Mouse (Mus musculus) ES-E14 (cell line): ENCODE data around the gene Arhgap28. TPM values are rescaled to one million over a fixed set of nuclear protein-coding genes. Genes with fewer than 3 reads are reported as not detected.

Experiments
- DNase-seq: peaks from one replicate; pipeline ENCODE4 v3.0.0-alpha.2; 2013; ENCODE audit warnings: low read depth, low spot score
- H3K27ac ChIP-seq: 2 replicates; pipeline ENCODE4 v1.5.1; 2012; ENCODE audit warnings: low read depth, mild to moderate bottlenecking, low read length, moderate library complexity, mixed read lengths; ENCODE audit not compliant: poor library complexity, insufficient read depth, severe bottlenecking
- H3K36me3 ChIP-seq: 2 replicates; pipeline ENCODE4 v1.6.1; 2012; ENCODE audit warnings: mild to moderate bottlenecking, low read length, moderate library complexity, mixed read lengths; ENCODE audit not compliant: control insufficient read depth, poor library complexity, insufficient read depth, severe bottlenecking
- H3K4me1 ChIP-seq, 2 experiments: fragments of 150-350 bp in 1 of 2; sonication (generic) in 1 of 2; 2 replicates each; pipeline ENCODE4 v1.6.1; 2012; ENCODE audit warnings: low read length in 2 of 2, mild to moderate bottlenecking in 1 of 2, mixed read lengths in 1 of 2; ENCODE audit not compliant: control insufficient read depth in 2 of 2, insufficient read depth in 2 of 2, poor library complexity in 1 of 2
- H3K4me3 ChIP-seq, 2 experiments: fragments of 150-350 bp in 1 of 2; sonication (generic) in 1 of 2; 2 replicates each; pipeline ENCODE4 v1.5.1; 2012; ENCODE audit warnings: low read length in 2 of 2, low read depth in 1 of 2, mild to moderate bottlenecking in 1 of 2, mixed read lengths in 1 of 2; ENCODE audit not compliant: insufficient read depth in 1 of 2, poor library complexity in 1 of 2, severe bottlenecking in 1 of 2
- H3K9ac ChIP-seq: 2 replicates; pipeline ENCODE4 v1.6.1; 2012; ENCODE audit warnings: low read depth, mild to moderate bottlenecking, low read length, mixed read lengths; ENCODE audit not compliant: poor library complexity, insufficient read depth, severe bottlenecking
- H3K9me3 ChIP-seq: fragments of 150-350 bp; sonication (generic); 2 replicates; pipeline ENCODE4 v1.6.1; 2012; ENCODE audit warnings: low read depth, mild to moderate bottlenecking, low read length; ENCODE audit not compliant: control insufficient read depth, insufficient read depth
- CHD2 ChIP-seq: IDR thresholded peaks from 2 replicates; pipeline ENCODE4 v1.6.1; 2014; ENCODE audit warnings: mild to moderate bottlenecking, low read depth, low read length, inconsistent platforms
- HCFC1 ChIP-seq: IDR thresholded peaks from 2 replicates; pipeline ENCODE4 v1.6.1; 2012; ENCODE audit warnings: low read length, inconsistent platforms, borderline replicate concordance; ENCODE audit not compliant: insufficient read depth
- MAFK ChIP-seq: IDR thresholded peaks from 2 replicates; pipeline ENCODE4 v1.6.1; 2014; ENCODE audit warnings: mild to moderate bottlenecking, low read depth, low read length, inconsistent platforms; ENCODE audit not compliant: insufficient read depth
- ZC3H11A ChIP-seq: IDR thresholded peaks from 2 replicates; pipeline ENCODE4 v1.6.1; 2012; ENCODE audit warnings: low read depth, mild to moderate bottlenecking, inconsistent platforms, low read length, borderline replicate concordance
- ZNF384 ChIP-seq: IDR thresholded peaks from 2 replicates; pipeline ENCODE4 v1.6.1; 2012; ENCODE audit warnings: low read depth, low read length, inconsistent platforms
- in situ Hi-C, 2 experiments: fragments of 600-800 bp; cut with MboI; formaldehyde crosslinking; loops; one replicate each; pipeline ENCODE4 v1.15.1; 2025; ENCODE audit warnings: low sequenced_read_pairs in 2 of 2, inconsistent platforms in 1 of 2; ENCODE audit not compliant: unreplicated experiment in 2 of 2
- total RNA-seq: library from RNA; depleted of rRNA; stranded (reverse); fragments of 300-350 nt; gene quantifications from 2 replicates; pipeline ENCODE4 v1.2.3, GENCODE M21; 2012

The Arhgap28 gene
- total RNA-seq, 1 experiment = 13.4 TPM

DNA sequence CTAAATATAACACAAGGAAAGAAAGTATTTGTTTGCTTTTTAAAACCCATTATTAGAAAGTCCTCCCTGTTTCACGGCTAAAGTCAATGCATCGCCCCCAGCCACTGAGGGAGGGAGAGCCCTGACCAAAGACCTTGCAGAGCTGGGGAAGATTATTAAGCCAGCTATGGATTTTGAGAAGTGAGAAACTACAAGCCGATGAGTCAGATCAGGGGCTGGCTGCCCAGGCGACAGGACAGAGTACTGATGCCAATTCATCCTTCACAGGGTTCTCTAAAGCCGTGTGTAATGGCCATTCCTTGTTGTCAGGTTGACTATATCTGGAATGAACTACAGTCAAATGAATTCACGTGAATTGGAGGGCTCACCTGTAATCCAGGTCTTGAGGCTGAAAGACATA, 62.9 kb downstream of the Arhgap28 start:
- no peak overlapping the region for H3K9ac ChIP-seq
- DNase-seq = no peak
- no peaks in the 10 kb centered on the region for H3K9me3 ChIP-seq
- H3K36me3 ChIP-seq = no peaks in the 10 kb centered on the region
- no peak overlapping the region for H3K4me3 ChIP-seq
- in situ Hi-C loops = no loop called here
- no peak for TF ChIP-seq MAFK
- TF ChIP-seq CHD2 = no peak
- no peak for TF ChIP-seq HCFC1
- TF ChIP-seq ZNF384 = no peak
- TF ChIP-seq ZC3H11A = no peak
- H3K4me1 ChIP-seq = no peaks in the 10 kb centered on the region
- no peak overlapping the region for H3K27ac ChIP-seq

DNA sequence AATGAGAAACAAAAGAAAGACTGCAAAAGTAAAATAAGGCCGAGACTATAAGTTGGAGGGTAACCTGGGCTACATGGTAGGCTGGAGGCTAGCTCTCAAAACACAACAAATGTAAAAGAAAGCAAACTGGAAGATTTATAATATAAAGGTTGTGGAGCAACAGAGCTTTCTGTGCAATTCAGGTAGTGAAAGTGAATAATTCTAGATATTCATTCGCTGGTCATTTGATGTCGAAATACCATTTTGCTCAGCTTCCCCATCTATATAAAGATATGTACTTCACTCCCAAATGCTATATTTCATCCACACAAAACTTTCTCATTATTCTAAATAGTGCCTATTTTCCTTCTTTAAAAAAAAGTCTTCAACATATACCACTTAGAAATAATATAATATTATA, 66.9 kb downstream of the Arhgap28 start:
- Histone ChIP-seq H3K9me3 (no peaks in the 10 kb centered on the region), H3K4me1 (no peaks in the 10 kb centered on the region), H3K27ac (no peak overlapping the region), H3K4me3 (no peak overlapping the region), H3K36me3 (no peaks in the 10 kb centered on the region), H3K9ac (no peak overlapping the region)
- TF ChIP-seq ZC3H11A (no peak), CHD2 (no peak), ZNF384 (no peak), HCFC1 (no peak), MAFK (no peak)
- DNase-seq = no peak
- in situ Hi-C loops = no loop called here

DNA sequence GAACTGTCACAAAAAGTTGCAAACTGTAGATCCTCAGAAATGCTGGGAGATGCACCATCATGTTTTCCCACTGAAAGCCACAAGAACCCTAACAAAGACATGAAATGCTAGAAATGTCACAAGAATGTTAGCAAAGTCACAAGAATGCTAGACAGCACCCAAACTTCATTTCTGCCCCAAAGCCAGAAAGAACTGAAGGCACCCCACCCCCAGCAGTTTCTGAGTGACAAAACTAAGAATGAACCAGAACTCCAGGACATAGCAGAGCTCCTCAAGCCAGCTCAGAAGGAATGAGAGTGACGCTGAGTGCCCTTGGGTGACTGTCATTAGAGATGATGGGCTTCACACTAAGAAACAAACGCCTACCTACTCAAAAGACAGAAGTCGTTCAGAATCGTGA, 68.4 kb downstream of the Arhgap28 start:
- TF ChIP-seq ZC3H11A = no peak
- no peak for TF ChIP-seq HCFC1
- no peak for TF ChIP-seq CHD2
- TF ChIP-seq MAFK = no peak
- no peak for TF ChIP-seq ZNF384
- no peaks in the 10 kb centered on the region for H3K36me3 ChIP-seq
- H3K4me3 ChIP-seq = no peak overlapping the region
- in situ Hi-C loops = no loop called here
- H3K27ac ChIP-seq = no peak overlapping the region
- DNase-seq = no peak
- H3K9ac ChIP-seq = no peak overlapping the region
- no peaks in the 10 kb centered on the region for H3K4me1 ChIP-seq
- H3K9me3 ChIP-seq = no peaks in the 10 kb centered on the region

DNA sequence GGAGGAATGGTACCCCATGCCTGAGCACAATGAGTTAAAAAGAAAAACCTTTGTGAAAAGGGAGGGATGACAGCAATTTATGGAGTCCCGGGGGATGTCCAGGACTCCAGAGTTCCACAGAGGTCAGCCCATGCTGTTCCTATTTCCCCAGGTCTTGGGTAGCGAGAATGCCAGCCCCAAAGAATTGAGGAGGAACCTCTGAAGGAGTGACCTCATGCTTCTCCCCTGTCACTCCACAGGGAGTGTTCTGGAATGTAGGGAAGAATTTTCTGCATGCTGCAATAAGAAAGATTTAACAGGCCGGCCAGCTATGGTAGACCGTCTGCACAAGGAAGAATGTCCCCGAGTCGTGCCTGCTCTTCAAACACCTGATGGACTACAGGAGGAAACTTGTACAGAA, 72.5 kb downstream of the Arhgap28 start:
- H3K27ac ChIP-seq = no peak overlapping the region
- H3K36me3 ChIP-seq = no peaks in the 10 kb centered on the region
- in situ Hi-C loops = no loop called here
- no peaks in the 10 kb centered on the region for H3K4me1 ChIP-seq
- DNase-seq = no peak
- no peaks in the 10 kb centered on the region for H3K9me3 ChIP-seq
- no peak overlapping the region for H3K9ac ChIP-seq
- TF ChIP-seq MAFK = no peak
- TF ChIP-seq ZC3H11A = no peak
- no peak for TF ChIP-seq CHD2
- TF ChIP-seq ZNF384 = no peak
- TF ChIP-seq HCFC1 = no peak
- H3K4me3 ChIP-seq = no peak overlapping the region

DNA sequence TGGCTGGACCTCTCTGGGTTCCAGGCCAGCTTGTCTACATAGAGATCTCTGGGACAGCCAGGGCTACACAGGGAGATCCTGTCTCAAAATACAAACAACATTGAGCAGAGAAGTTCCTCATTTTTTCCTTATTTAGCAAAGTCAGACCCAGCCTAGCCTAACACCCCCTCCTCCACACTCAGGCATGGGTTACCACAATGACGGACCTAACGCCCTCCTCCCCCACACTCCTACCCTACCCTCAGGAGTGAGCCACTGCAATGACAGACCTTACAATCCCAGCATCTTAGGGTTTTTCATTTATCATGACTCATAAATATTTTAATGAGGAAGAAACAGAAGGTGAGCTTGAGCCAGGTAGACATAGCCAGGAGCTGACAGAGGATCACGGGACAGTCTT, 73.0 kb downstream of the Arhgap28 start:
- in situ Hi-C loops = no loop called here
- DNase-seq = no peak
- no peak overlapping the region for H3K27ac ChIP-seq
- no peaks in the 10 kb centered on the region for H3K4me1 ChIP-seq
- TF ChIP-seq HCFC1 = no peak
- no peak for TF ChIP-seq MAFK
- no peak for TF ChIP-seq ZNF384
- TF ChIP-seq CHD2 = no peak
- no peak for TF ChIP-seq ZC3H11A
- H3K9ac ChIP-seq = no peak overlapping the region
- no peaks in the 10 kb centered on the region for H3K9me3 ChIP-seq
- no peaks in the 10 kb centered on the region for H3K36me3 ChIP-seq
- no peak overlapping the region for H3K4me3 ChIP-seq
